Mouse (Mus musculus): ENCODE data around the gene Elmod3. TPM values are rescaled to one million over a fixed set of nuclear protein-coding genes. Genes with fewer than 3 reads are reported as not detected.

Elmod3 gene
- polyA plus RNA-seq, 1 experiment from 2014 or later = 19.8 TPM

Other genes starting within 250 kb of the Elmod3 start
- gene Tmem150a, start 243.0 kb downstream of the Elmod3 start, polyA plus RNA-seq (2014; fragmentation: Nextera tagmentation; extraction: Ambion mirVana) = 9.8 and 17.1 TPM in 2 replicates
- 116 and 122 TPM in 2 replicates for gene Rnf181, start 231.5 kb downstream of the Elmod3 start, polyA plus RNA-seq (2014; fragmentation: Nextera tagmentation; extraction: Ambion mirVana)
- 3.2 and 15.2 TPM in 2 replicates for gene Vamp5, start 217.9 kb downstream of the Elmod3 start, polyA plus RNA-seq (2014; fragmentation: Nextera tagmentation; extraction: Ambion mirVana)
- gene Vamp8, start 207.7 kb downstream of the Elmod3 start, polyA plus RNA-seq (2014; fragmentation: Nextera tagmentation; extraction: Ambion mirVana) = 7.2 and 16.9 TPM in 2 replicates
- gene Ggcx, start 184.1 kb downstream of the Elmod3 start, polyA plus RNA-seq (2014; fragmentation: Nextera tagmentation; extraction: Ambion mirVana) = 5.8 and 8.0 TPM in 2 replicates
- 318 and 413 TPM in 2 replicates for gene Mat2a, start 158.9 kb downstream of the Elmod3 start, polyA plus RNA-seq (2014; fragmentation: Nextera tagmentation; extraction: Ambion mirVana)
- 0.98 and 1.1 TPM in 2 replicates for gene Sh2d6, start 76.7 kb downstream of the Elmod3 start, polyA plus RNA-seq (2014; fragmentation: Nextera tagmentation; extraction: Ambion mirVana)
- gene Capg, start 54.0 kb downstream of the Elmod3 start, polyA plus RNA-seq (2014; fragmentation: Nextera tagmentation; extraction: Ambion mirVana) = 3.3 and 8.6 TPM in 2 replicates
- 4.2 and 5.1 TPM in 2 replicates for gene Retsat, start 62 bp upstream of the Elmod3 start, polyA plus RNA-seq (2014; fragmentation: Nextera tagmentation; extraction: Ambion mirVana)
- 31.6 and 47.1 TPM in 2 replicates for gene Tgoln1, start 18.6 kb upstream of the Elmod3 start, polyA plus RNA-seq (2014; fragmentation: Nextera tagmentation; extraction: Ambion mirVana)
- gene Tcf7l1, start 190.8 kb upstream of the Elmod3 start, polyA plus RNA-seq (2014; fragmentation: Nextera tagmentation; extraction: Ambion mirVana) = 4.1 and 7.8 TPM in 2 replicates